Mouse (Mus musculus) lung, postnatal 0 days (tissue): ENCODE measurements around the gene Ttc30a2.
"Not testable (repeated sequence)": the region's sequence is repeated elsewhere in the genome, so short reads cannot be mapped to it uniquely, and the experiment has no call there.

ENCODE experiments used
- CTCF ChIP-seq: IDR thresholded peaks from 2 replicates; pipeline ENCODE4 v1.5.1; 2016; ENCODE audit warnings: antibody characterized with exemption, mild to moderate bottlenecking
- EP300 ChIP-seq: IDR thresholded peaks from 2 replicates; pipeline ENCODE4 v1.6.1; 2016; ENCODE audit warnings: antibody characterized with exemption, mild to moderate bottlenecking, control low read depth

DNA sequence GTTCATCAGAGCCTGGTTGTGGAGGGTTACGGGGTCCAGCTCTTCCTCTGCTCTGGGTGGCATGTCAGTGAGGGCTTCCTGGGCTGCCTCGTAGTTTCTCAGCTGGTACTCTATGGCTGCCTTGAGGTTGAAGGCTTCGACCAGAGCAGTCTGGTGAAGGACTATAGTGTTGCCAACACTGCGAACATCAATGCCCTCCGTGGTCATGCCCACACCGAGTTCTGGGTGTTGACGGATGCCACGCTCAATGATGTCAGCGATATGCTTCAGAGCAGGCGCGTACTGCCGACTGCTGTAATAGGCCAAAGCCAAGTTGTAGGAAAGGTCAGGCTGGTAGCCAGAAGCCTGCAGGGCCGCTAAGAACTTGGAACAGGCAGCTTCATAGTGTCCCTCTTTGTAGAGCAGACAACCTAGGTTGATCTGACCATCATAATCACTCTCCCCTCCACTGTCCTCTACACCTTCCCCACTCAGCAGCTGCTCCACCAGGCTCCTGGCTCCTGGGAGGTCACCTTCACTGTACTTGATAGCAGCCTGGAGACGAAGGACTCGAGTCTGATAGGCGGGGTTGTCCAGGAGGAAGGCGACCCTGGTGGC, 40.4 kb downstream of the Ttc30a2 start:
- not testable (repeated sequence) for TF ChIP-seq CTCF, EP300
